Mouse (Mus musculus): ENCODE measurements at regions not wholly inside any gene's neighbourhood (a gene's known extent, or its start where the extent isn't known, plus 50 kb on each side); places are given as distances from the start of the nearest gene placed in this dataset.

- no peak for TF ChIP-seq GATA1 (IDR thresholded peaks at IDR 0.05; ENCODE audit: borderline replicate concordance, low read length)
- no peak for TF ChIP-seq FLI1 (IDR thresholded peaks at IDR 0.05; ENCODE audit: low read length)
- no peak overlapping the region for H3K4me3 ChIP-seq (replicated peaks)
- no peaks in the 10 kb centered on the region for H3K4me1 ChIP-seq
- H3K27me3 ChIP-seq (replicated peaks) = no peaks in the 10 kb centered on the region
- peaks cover 14% of the 10 kb centered on the region for H3K9me3 ChIP-seq
- H3K36me3 ChIP-seq (replicated peaks; ENCODE audit: low read length) = no peaks in the 10 kb centered on the region
These were observed 220.7 kb upstream of the Pou3f3 start for GRCm38 (mm10) chr1:42474831-42475230.

GRCm38 (mm10) chr1:42475629-42476028 lies 219.9 kb upstream of the Pou3f3 start:
- Histone ChIP-seq H3K9me3 (peaks cover 13% of the 10 kb centered on the region), H3K4me3 (replicated peaks) (no peak overlapping the region)
- TF ChIP-seq GATA1 (IDR thresholded peaks at IDR 0.05; ENCODE audit: borderline replicate concordance, low read length) = no peak
- no peak for TF ChIP-seq FLI1 (IDR thresholded peaks at IDR 0.05; ENCODE audit: low read length)

GRCm38 (mm10) chr1:42480348-42480920 lies 215.1 kb upstream of the Pou3f3 start:
- H3K4me1 ChIP-seq = no peaks in the 10 kb centered on the region
- no peaks in the 10 kb centered on the region for H3K27me3 ChIP-seq (replicated peaks)
- no peaks in the 10 kb centered on the region for H3K36me3 ChIP-seq (replicated peaks; ENCODE audit: low read length)
- H3K9me3 ChIP-seq = peaks cover 4% of the 10 kb centered on the region; the same call in 1 of the 2 replicates
- no peak for TF ChIP-seq GATA1 (IDR thresholded peaks at IDR 0.05; ENCODE audit: borderline replicate concordance, low read length)
- TF ChIP-seq FLI1 (IDR thresholded peaks at IDR 0.05; ENCODE audit: low read length) = no peak
- no peak overlapping the region for H3K4me3 ChIP-seq (replicated peaks)

More at GRCm38 (mm10) chr1:42475629-42476028, 219.9 kb upstream of the Pou3f3 start:
- no peaks in the 10 kb centered on the region for H3K27me3 ChIP-seq (replicated peaks)
- no peaks in the 10 kb centered on the region for H3K4me1 ChIP-seq
- no peaks in the 10 kb centered on the region for H3K36me3 ChIP-seq (replicated peaks; ENCODE audit: low read length)

- no peak overlapping the region for H3K4me3 ChIP-seq (replicated peaks)
- H3K9me3 ChIP-seq = peaks cover 24% of the 10 kb centered on the region
- no peaks in the 10 kb centered on the region for H3K4me1 ChIP-seq
These were observed 206.0 kb upstream of the Pou3f3 start for GRCm38 (mm10) chr1:42489563-42489962.

DNA sequence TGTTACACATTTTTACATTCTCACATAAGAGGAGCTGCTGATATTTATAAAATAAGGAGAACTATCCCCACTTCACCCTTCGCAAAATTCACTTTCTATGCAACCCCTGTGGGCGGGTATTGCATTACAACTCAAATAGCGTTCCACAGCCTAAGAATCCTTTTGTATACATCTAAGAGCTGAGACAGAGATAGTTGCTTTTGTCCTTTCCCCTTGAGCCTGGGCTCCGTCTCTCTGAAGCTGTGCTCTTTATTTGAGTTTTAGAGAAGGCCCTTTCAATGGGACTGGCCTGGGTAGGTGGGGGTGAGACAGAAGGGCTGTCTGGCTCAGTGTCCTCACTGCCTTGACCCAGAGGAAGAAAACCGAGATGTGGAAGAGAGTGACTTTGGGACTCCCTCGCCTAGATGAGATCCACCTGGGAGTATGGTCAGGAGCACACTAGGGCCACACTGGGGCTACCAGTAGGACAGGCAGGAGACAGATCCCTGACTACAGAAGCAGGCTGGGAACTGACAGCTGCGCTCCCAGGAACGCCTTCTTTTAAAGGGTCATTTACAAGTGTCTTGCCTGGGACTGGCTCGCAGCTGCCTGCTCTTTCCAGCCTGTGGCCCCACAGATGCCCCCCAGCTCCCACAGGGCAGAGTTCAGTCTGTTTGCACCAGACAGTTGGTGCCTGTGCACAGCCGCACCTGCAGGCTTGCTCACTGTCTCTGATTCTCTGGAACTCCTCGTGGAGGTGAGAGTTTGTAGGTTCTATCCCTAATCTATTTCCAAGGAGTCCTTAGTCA lies 204.5 kb upstream of the Pou3f3 start:
- H3K4me1 ChIP-seq = no peaks in the 10 kb centered on the region
- no peak overlapping the region for H3K4me3 ChIP-seq (replicated peaks)
- H3K36me3 ChIP-seq (replicated peaks; ENCODE audit: low read length) = no peaks in the 10 kb centered on the region
- peaks cover 9% of the 10 kb centered on the region for H3K27me3 ChIP-seq (replicated peaks)
- no peak for TF ChIP-seq FLI1 (IDR thresholded peaks at IDR 0.05; ENCODE audit: low read length)
- no peak for TF ChIP-seq GATA1 (IDR thresholded peaks at IDR 0.05; ENCODE audit: borderline replicate concordance, low read length)
- H3K9me3 ChIP-seq = peaks cover 24% of the 10 kb centered on the region

More at GRCm38 (mm10) chr1:42489563-42489962, 206.0 kb upstream of the Pou3f3 start:
- no peak for TF ChIP-seq FLI1 (IDR thresholded peaks at IDR 0.05; ENCODE audit: low read length)
- H3K36me3 ChIP-seq (replicated peaks; ENCODE audit: low read length) = no peaks in the 10 kb centered on the region
- peaks cover 9% of the 10 kb centered on the region for H3K27me3 ChIP-seq (replicated peaks)

- TF ChIP-seq FLI1 (IDR thresholded peaks at IDR 0.05; ENCODE audit: low read length) (no peak), GATA1 (IDR thresholded peaks at IDR 0.05; ENCODE audit: borderline replicate concordance, low read length) (no peak)
- no peaks in the 10 kb centered on the region for H3K4me1 ChIP-seq
- no peaks in the 10 kb centered on the region for H3K36me3 ChIP-seq (replicated peaks; ENCODE audit: low read length)
- peaks cover 9% of the 10 kb centered on the region for H3K27me3 ChIP-seq (replicated peaks)
- H3K9me3 ChIP-seq = peaks cover 24% of the 10 kb centered on the region
- H3K4me3 ChIP-seq (replicated peaks) = no peak overlapping the region
These were observed 203.8 kb upstream of the Pou3f3 start for GRCm38 (mm10) chr1:42491644-42492277.

DNA sequence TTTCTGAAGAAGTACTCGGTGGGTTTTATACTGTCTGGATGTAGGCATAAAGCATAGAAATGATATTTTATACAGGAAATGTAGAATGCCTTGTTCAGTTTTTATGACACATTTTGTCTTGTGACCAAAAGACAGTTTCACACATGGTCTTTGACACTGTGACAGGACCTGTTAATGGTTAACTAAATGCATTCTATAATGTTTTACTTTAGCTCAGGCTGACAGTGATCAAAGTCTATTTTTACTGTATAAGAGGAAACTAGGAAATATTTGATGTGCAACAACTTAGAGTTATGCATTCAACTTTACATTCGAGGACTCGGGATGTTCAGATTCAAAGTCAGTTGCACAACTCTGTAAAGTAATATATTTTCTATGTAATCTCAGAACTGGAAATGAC lies 199.5 kb upstream of the Pou3f3 start:
- Histone ChIP-seq H3K4me1 (no peaks in the 10 kb centered on the region), H3K4me3 (replicated peaks) (no peak overlapping the region), H3K9me3 (peaks cover 17% of the 10 kb centered on the region), H3K36me3 (replicated peaks; ENCODE audit: low read length) (no peaks in the 10 kb centered on the region), H3K27me3 (replicated peaks) (peaks cover 9% of the 10 kb centered on the region)
- TF ChIP-seq GATA1 (IDR thresholded peaks at IDR 0.05; ENCODE audit: borderline replicate concordance, low read length) = no peak
- no peak for TF ChIP-seq FLI1 (IDR thresholded peaks at IDR 0.05; ENCODE audit: low read length)

GRCm38 (mm10) chr1:42496433-42496832 lies 199.1 kb upstream of the Pou3f3 start:
- TF ChIP-seq FLI1 (IDR thresholded peaks at IDR 0.05; ENCODE audit: low read length) (no peak), GATA1 (IDR thresholded peaks at IDR 0.05; ENCODE audit: borderline replicate concordance, low read length) (no peak)

GRCm38 (mm10) chr1:42498901-42499300 lies 196.7 kb upstream of the Pou3f3 start:
- 0 out of 2 replicates have a peak, but pooled peaks cover 15% of the 10 kb centered on the region for H3K9me3 ChIP-seq
- no peak overlapping the region for H3K4me3 ChIP-seq (replicated peaks)
- no peaks in the 10 kb centered on the region for H3K36me3 ChIP-seq (replicated peaks; ENCODE audit: low read length)
- H3K4me1 ChIP-seq = no peaks in the 10 kb centered on the region
- TF ChIP-seq FLI1 (IDR thresholded peaks at IDR 0.05; ENCODE audit: low read length) = no peak
- no peak for TF ChIP-seq GATA1 (IDR thresholded peaks at IDR 0.05; ENCODE audit: borderline replicate concordance, low read length)
- no peaks in the 10 kb centered on the region for H3K27me3 ChIP-seq (replicated peaks)

More at GRCm38 (mm10) chr1:42496433-42496832, 199.1 kb upstream of the Pou3f3 start:
- H3K4me3 ChIP-seq (replicated peaks) = no peak overlapping the region
- H3K9me3 ChIP-seq = peaks cover 16% of the 10 kb centered on the region
- H3K27me3 ChIP-seq (replicated peaks) = peaks cover 6% of the 10 kb centered on the region
- no peaks in the 10 kb centered on the region for H3K36me3 ChIP-seq (replicated peaks; ENCODE audit: low read length)
- no peaks in the 10 kb centered on the region for H3K4me1 ChIP-seq

DNA sequence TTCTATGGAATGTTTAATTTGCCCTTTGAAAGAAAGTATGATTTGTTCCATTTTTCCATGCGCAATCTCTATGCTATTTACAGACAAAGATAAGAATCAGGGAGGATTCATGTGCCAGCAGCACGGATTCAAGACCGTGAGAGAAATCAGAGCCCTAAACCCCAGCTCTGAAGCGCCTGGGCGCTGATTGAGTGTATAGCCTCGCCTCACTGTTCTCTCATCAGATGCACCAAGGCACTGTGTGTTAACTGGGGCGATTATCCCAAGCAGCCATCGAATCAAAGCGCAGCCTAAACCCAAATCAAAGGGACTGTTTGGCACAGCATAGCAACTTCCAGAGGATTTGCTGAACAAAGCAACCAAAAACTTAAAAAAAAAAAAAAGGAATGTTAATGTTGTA lies 191.1 kb upstream of the Pou3f3 start:
- H3K4me1 ChIP-seq = no peaks in the 10 kb centered on the region
- peaks cover 37% of the 10 kb centered on the region for H3K9me3 ChIP-seq
- no peaks in the 10 kb centered on the region for H3K36me3 ChIP-seq (replicated peaks; ENCODE audit: low read length)
- H3K4me3 ChIP-seq (replicated peaks) = no peak overlapping the region
- no peaks in the 10 kb centered on the region for H3K27me3 ChIP-seq (replicated peaks)
- TF ChIP-seq FLI1 (IDR thresholded peaks at IDR 0.05; ENCODE audit: low read length) (no peak), GATA1 (IDR thresholded peaks at IDR 0.05; ENCODE audit: borderline replicate concordance, low read length) (no peak)
